Mouse (Mus musculus) limb, embryonic 10.5 days (tissue): ENCODE data around the gene Olfr101. TPM values are rescaled to one million over a fixed set of nuclear protein-coding genes. Genes with fewer than 3 reads are reported as not detected.

ENCODE experiments used
- DNase-seq: peaks from one replicate; pipeline ENCODE4 v3.0.0-alpha.2; 2017; ENCODE audit warnings: low spot score
- H3K27ac ChIP-seq: fragments of 300-500 bp; sonication (generic); 2 replicates; pipeline ENCODE4 v1.5.1; 2016; ENCODE audit warnings: mild to moderate bottlenecking
- H3K27me3 ChIP-seq: fragments of 300-500 bp; sonication (generic); 2 replicates; pipeline ENCODE4 v1.6.1; 2016; ENCODE audit warnings: low read depth, mild to moderate bottlenecking; ENCODE audit not compliant: poor library complexity, severe bottlenecking
- H3K36me3 ChIP-seq: fragments of 300-500 bp; sonication (generic); 2 replicates; pipeline ENCODE4 v1.6.1; 2016; ENCODE audit warnings: mild to moderate bottlenecking, moderate library complexity
- H3K4me1 ChIP-seq: fragments of 300-500 bp; sonication (generic); 2 replicates; pipeline ENCODE4 v1.6.1; 2016
- H3K4me3 ChIP-seq: fragments of 300-500 bp; sonication (generic); 2 replicates; pipeline ENCODE4 v1.5.1; 2016; ENCODE audit warnings: mild to moderate bottlenecking, moderate library complexity
- H3K9me3 ChIP-seq: fragments of 300-500 bp; sonication (generic); replicated peaks from 2 replicates; pipeline ENCODE4 v1.6.1; 2016; ENCODE audit warnings: mild to moderate bottlenecking
- WGBS: fragments of 180-500 bp; shearing (Covaris S2); methylation state at CpG from one replicate; pipeline ENCODE4 v1.1.7; 2016; 5-methylcytosine and 5-hydroxymethylcytosine counted together
- polyA plus RNA-seq: library from polyadenylated mRNA; unstranded; fragments of >200 nt; fragmentation: Nextera tagmentation; extraction: Ambion mirVana; gene quantifications from 2 replicates; pipeline ENCODE4 v1.2.1, GENCODE M21; 2016

Gene Olfr101
- not detected in 2 replicates for polyA plus RNA-seq

DNA sequence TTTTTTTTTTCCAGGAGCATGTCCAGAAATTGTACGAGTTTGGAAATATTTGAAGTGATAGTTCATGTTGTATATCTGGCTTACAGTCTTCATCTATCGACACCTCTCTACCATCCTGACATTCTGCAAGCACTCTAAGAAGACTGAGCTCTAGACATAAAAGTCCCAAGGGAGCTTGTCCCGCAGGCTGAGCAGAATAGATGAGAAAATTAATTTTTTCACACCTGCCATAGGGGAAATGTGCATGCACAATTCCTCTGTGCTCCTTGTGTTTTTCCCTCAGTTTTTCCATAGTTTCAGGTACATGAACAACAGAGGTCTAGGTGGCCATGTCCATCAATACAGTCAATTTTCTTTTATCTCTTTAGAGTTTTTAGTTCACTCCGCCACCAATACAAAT lies at the start of gene Olfr101:
Olfr101 (minus strand) TSS at position 101 of the 400 bp plus-strand sequence.
- H3K36me3 ChIP-seq, result no peaks in the 10 kb centered on the region
- no peak within 1 kb of the TSS for H3K27ac ChIP-seq
- no peaks in the 10 kb centered on the region for H3K4me1 ChIP-seq
- no peak within 1 kb of the TSS for H3K4me3 ChIP-seq
- H3K27me3 ChIP-seq, result no peaks in the 10 kb centered on the region
- WGBS, result 89% methylated on average over 4 of the region's 4 CpGs
- H3K9me3 ChIP-seq, result no peaks in the 10 kb centered on the region
- DNase-seq, result no peak

DNA sequence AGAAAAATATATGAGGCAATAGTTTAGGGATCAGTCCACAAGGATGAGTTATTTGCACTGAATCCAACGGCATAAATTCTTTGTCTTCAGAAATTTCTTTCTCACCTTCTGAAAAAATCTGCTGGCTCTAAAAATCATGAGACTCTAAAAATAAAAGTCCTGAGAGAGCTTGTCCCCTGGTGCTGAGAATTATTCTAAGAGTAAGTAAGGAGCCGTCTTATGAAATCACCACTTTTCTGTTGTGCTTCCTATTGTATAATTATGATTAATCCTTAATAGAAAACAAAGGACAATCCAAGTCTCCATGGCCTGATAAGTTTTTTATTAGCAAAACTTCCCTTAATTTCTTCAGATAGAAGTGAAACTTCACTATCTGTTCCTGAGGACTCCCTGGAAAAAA lies 35.5 kb upstream of the Olfr101 start, which contains the start of gene Olfr103:
Olfr103 (minus strand) TSS at position 101 of the 400 bp plus-strand sequence.
- Histone ChIP-seq H3K4me3 (no peak within 1 kb of the TSS), H3K4me1 (no peaks in the 10 kb centered on the region), H3K27ac (no peak within 1 kb of the TSS), H3K9me3 (no peaks in the 10 kb centered on the region), H3K27me3 (no peaks in the 10 kb centered on the region), H3K36me3 (no peaks in the 10 kb centered on the region)
- no peak for DNase-seq
- 94% methylated on average over 2 of the region's 2 CpGs for WGBS

DNA sequence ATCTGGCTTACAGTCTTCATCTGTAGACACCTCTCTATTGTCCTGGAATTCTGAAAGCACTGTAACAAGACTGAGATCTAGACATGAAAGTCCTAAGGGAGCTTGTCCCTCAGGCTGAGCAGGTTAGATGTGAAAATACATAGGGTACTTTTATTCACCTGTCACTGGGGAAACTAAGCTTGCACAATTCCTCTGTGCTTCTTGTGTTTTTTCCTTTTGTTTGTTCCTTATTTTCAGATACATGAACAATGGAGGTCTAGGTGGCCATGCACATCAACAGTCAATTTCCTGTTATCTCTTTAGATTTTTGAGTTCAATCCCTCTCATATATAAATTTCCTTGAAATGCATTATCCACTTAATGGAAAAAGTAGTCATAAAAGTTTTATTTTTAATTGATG lies 12.8 kb upstream of the Olfr101 start, which contains the start of gene Olfr102:
Olfr102 (minus strand) TSS at position 101 of the 400 bp plus-strand sequence.
- DNase-seq, result no peak
- Histone ChIP-seq H3K27ac (no peak within 1 kb of the TSS), H3K4me3 (no peak within 1 kb of the TSS), H3K27me3 (no peaks in the 10 kb centered on the region), H3K4me1 (no peaks in the 10 kb centered on the region), H3K9me3 (no peaks in the 10 kb centered on the region; the same call in 1 of the 2 replicates), H3K36me3 (no peaks in the 10 kb centered on the region)

DNA sequence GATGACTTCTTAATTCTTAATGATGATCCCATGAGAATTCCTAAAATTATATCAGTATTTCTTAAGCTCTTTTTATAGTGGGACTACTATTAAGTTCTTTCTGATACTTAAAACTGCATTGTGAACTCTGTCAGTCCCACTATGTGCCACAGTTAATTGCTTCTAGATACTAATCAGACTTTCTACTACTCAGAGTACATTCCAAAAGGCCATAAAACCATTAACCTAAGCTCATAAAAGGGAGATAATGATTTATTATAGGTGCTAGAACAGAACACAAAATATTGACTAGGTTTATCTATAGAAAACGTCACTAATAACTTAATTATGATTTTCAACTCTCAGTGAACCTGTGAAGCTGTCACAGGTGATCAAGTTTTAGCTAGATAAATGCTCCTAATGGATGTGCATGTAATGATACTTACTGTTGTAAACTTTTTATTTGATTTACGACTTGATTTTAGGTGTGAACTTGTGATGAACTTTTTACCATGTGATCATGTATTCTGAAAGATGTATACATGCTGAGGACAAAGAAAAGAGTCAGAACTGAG lies 6.1 kb upstream of the Olfr101 start:
- no peaks in the 10 kb centered on the region for H3K9me3 ChIP-seq
- no peak for DNase-seq
- no peaks in the 10 kb centered on the region for H3K27me3 ChIP-seq
- no peak overlapping the region for H3K4me3 ChIP-seq
- no peaks in the 10 kb centered on the region for H3K36me3 ChIP-seq
- no peak overlapping the region for H3K27ac ChIP-seq
- WGBS, result 48% methylated on average over 2 of the region's 2 CpGs
- H3K4me1 ChIP-seq, result no peaks in the 10 kb centered on the region

DNA sequence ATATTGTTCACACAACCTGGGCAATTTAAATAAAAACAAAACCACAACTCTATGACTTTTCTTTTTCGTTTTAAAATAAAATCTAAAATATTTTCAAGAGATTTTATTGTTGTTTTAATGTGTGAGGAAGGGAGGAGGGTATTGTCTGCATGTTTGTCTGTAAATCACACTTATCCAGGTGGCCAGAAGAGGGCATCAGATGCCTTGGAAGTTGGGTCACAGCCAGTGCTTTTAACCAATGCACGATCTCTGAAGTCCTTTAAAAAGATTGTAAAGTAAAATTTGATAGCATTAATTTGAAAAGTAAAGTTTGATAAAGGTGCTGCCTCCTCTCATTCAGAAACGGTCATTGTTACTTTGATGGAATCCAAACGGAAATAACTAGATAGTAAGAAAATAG lies 4.4 kb upstream of the Olfr101 start:
- H3K4me3 ChIP-seq, result no peak overlapping the region
- WGBS, result 46% methylated on average over 4 of the region's 4 CpGs
- DNase-seq, result no peak

DNA sequence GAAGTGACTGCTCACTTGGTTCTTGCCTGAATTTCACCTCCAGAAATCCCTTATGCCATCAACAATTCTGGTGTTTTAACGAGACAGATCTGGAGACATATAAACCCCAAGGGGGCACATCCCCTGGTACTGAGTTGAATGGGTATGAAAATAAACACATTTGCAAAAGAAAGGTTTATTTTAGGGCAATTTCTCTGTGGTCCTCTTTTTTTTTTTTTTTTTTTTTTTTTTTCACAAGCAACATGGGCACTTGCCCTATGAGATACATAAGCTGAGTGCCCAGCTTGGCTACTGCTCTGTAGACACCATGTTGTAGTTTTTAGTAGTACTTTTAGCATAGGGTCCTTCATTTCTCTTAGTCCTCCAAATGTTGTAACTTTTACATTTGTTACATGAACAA lies 20.8 kb downstream of the Olfr101 start, which contains the start of gene Olfr99:
Olfr99 (minus strand) TSS at position 101 of the 400 bp plus-strand sequence.
- WGBS, result 88% methylated on average over 1 of the region's 1 CpGs
- DNase-seq, result no peak
- no peaks in the 10 kb centered on the region for H3K27me3 ChIP-seq
- H3K9me3 ChIP-seq, result no peaks in the 10 kb centered on the region
- no peak within 1 kb of the TSS for H3K4me3 ChIP-seq
- H3K36me3 ChIP-seq, result no peaks in the 10 kb centered on the region
- no peak within 1 kb of the TSS for H3K27ac ChIP-seq
- no peaks in the 10 kb centered on the region for H3K4me1 ChIP-seq

More for the DNA sequence above, 4.4 kb upstream of the Olfr101 start:
- H3K27me3 ChIP-seq, result no peaks in the 10 kb centered on the region
- H3K36me3 ChIP-seq, result no peaks in the 10 kb centered on the region
- no peaks in the 10 kb centered on the region for H3K4me1 ChIP-seq
- H3K27ac ChIP-seq, result no peak overlapping the region
- no peaks in the 10 kb centered on the region for H3K9me3 ChIP-seq

DNA sequence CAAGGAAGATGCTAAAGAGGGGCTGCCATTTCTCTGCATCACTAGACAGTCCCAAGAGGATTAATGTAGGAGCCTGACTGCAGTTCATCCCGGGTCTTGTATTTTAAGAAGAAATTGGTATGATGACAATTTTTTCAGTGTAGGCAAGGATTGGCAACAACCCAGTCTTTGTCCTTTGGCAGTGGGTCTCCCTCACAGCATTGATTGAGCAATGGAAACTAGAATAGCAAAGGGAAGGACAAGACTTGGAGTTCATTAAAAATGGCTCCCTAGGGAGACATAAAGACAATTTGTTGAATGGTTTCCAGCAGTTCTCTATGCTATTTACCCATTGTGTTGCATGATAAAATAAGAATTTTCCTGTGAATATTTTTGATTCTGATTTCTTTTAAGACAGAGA lies 23.8 kb downstream of the Olfr101 start:
- no peak overlapping the region for H3K27ac ChIP-seq
- H3K9me3 ChIP-seq, result no peaks in the 10 kb centered on the region
- no peaks in the 10 kb centered on the region for H3K36me3 ChIP-seq
- no peaks in the 10 kb centered on the region for H3K4me1 ChIP-seq
- no peak for DNase-seq
- no peaks in the 10 kb centered on the region for H3K27me3 ChIP-seq
- 87% methylated on average over 1 of the region's 1 CpGs for WGBS
- H3K4me3 ChIP-seq, result no peak overlapping the region

DNA sequence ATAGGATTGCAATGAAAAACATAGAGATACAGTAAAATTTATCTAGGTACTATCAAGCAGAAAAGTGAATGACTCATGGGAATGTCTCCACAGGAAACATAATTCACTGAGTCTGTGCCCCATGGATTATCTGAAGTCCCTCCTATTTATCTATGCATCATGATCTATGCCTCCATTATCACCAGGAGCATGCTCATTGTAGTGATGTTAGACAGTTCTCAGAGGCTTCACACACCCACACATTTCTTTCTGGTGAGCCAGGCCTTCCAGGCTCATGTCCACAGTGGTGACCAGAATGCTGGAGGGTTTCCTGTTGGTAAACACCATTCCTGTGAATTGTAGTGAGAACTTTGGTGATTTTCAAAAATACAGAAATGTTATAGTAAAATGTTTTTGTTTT lies 27.5 kb downstream of the Olfr101 start:
- H3K4me3 ChIP-seq, result no peak overlapping the region
- H3K36me3 ChIP-seq, result no peaks in the 10 kb centered on the region
- no peak for DNase-seq
- H3K27me3 ChIP-seq, result no peaks in the 10 kb centered on the region
- H3K4me1 ChIP-seq, result no peaks in the 10 kb centered on the region
- no peaks in the 10 kb centered on the region for H3K9me3 ChIP-seq
- no peak overlapping the region for H3K27ac ChIP-seq

DNA sequence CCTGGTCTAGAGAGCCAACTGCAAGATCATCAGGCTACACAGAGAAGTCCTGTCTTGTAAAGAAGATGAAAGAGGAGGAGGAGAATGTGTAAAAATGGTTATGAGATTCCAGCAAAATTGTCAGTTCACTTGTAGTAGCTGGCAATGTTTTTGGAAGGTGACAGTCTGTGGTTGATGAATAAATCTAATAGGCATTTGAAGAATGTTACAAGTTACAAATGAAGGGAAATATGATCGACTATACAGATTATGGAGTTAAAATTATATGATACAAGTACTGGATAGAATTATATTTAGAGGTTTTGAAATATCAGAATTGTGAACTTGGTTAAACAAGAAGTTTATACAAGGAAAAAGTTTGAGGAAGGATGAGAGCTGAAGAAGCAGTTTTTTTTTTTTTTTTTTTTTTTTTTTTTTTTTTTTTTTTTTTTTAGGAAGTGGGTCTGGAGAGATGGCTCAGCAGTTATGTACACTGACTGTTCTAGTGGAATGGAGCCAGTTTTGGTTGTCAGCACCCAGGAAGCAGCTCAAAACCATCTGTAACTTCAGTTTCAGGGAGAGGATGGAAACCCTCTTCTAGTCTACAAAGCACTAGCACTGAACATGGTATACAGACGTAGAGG lies 28.4 kb downstream of the Olfr101 start:
- no peaks in the 10 kb centered on the region for H3K4me1 ChIP-seq

DNA sequence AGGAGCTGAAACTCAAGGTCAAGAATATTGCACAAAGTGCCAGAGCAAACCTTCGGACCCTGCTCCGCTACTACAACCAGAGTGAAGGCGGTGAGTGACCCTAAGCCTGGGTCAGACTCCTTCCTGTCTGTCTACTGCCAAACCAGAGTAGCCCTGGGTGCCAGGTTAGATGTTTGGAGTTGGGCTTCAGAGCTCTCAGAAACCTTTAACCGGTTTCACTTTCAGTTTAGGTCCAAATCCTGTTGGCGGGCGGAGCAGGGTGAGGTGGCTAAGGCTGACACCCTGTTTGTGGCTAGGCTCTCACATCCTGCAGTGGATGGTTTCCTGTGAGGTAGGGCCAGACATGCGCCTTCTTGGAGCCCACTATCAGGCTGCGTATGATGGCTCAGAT lies 33.4 kb downstream of the Olfr101 start:
- WGBS, result 59% methylated on average over 8 of the region's 8 CpGs

More for the DNA sequence above, 28.4 kb downstream of the Olfr101 start:
- Histone ChIP-seq H3K36me3 (no peaks in the 10 kb centered on the region), H3K9me3 (no peaks in the 10 kb centered on the region), H3K4me3 (no peak overlapping the region), H3K27ac (no peak overlapping the region), H3K27me3 (peaks cover 7% of the 10 kb centered on the region)
- no peak for DNase-seq
- 87% methylated on average over 2 of the region's 2 CpGs for WGBS

DNA sequence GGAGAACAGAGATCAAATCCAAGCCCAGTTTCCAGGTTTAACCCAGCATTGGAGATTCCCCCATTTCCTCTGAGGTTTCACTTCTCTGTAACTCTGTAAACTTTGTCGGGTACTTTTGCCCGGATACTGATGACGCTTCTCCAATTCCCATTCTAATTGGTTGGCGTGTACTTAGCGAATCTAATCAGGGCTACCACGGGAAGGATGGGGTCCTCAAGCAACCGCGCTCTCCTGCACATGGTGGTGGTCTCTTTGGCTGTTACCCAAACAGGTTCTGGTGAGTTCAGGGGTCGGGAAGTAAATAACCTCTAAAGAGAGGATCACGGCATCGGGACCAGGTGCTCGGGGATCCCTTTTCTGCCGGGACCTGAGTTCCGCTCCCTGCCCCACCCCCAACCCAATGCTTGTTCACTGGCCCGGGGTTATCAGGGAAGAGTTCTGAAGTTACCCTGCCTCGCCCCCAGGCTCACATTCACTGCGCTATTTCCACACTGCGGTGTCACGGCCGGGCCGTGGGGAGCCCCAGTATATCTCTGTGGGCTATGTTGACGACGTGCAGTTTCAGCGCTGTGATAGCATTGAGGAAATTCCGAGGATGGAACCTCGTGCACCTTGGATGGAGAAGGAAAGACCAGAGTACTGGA lies 33.9 kb downstream of the Olfr101 start, which contains the start of gene H2-M3:
H2-M3 (plus strand) TSS at position 163 of the 644 bp plus-strand sequence.
- Histone ChIP-seq H3K27me3 (peaks cover 12% of the 10 kb centered on the region), H3K4me1 (0 out of 2 replicates have a peak, but pooled peaks cover 2% of the 10 kb centered on the region), H3K27ac (peak within 1 kb of the TSS; percentile 30; the same call in 1 of the 2 replicates), H3K9me3 (no peaks in the 10 kb centered on the region), H3K36me3 (no peaks in the 10 kb centered on the region), H3K4me3 (peak within 1 kb of the TSS; percentile 59)
- WGBS, result 4% methylated on average over 26 of the region's 26 CpGs
- peak; percentile 82 for DNase-seq

More for the DNA sequence above, 33.4 kb downstream of the Olfr101 start:
- Histone ChIP-seq H3K4me1 (0 out of 2 replicates have a peak, but pooled peaks cover 2% of the 10 kb centered on the region), H3K27ac (no peak overlapping the region), H3K9me3 (no peaks in the 10 kb centered on the region), H3K36me3 (no peaks in the 10 kb centered on the region), H3K27me3 (peaks cover 12% of the 10 kb centered on the region), H3K4me3 (peak overlapping the region; percentile 59)
- DNase-seq, result no peak

DNA sequence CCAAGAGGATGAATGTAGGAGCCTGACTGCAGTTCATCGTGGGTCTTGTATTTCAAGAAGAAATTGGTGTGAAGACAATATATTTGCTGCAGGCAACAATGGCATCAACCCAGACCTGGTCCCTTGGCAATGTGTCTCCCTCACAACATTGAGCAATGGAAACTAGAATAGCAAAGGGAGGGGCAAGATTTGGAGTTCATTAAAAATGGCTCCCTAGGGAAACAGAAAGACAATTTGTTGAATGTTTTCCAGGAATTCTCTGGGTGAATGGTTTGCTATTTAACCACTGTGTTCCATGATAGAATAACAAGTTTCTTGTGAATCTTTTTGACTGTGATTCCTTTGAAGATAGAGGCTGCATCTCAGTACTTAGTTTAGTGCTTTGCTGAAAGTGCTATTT lies 40.5 kb downstream of the Olfr101 start, which contains the start of gene Olfr98:
Olfr98 (minus strand) TSS at position 124 of the 400 bp plus-strand sequence.
- 85% methylated on average over 1 of the region's 1 CpGs for WGBS
- Histone ChIP-seq H3K27me3 (no peaks in the 10 kb centered on the region), H3K4me1 (no peaks in the 10 kb centered on the region), H3K27ac (no peak within 1 kb of the TSS), H3K36me3 (no peaks in the 10 kb centered on the region), H3K9me3 (no peaks in the 10 kb centered on the region), H3K4me3 (no peak within 1 kb of the TSS)
- DNase-seq, result no peak

DNA sequence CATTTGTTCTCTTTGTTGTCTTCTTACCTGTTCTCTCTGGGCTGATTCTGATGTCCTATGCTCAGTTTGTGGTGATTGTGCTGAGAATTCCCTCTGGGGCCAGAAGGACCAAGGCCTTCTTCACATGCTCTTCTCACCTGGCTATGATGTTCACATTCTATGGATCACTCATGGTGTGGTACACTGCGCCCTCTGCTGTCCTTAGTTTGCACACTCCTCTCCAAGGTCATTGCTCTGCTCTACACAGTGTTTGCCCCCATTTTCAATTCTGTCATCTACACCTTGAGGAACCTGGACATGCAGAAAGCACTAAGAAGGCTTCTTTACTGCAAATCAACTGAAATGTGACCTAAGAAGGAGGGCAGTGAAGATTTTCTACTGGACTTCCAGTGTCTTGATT lies 53.6 kb downstream of the Olfr101 start:
- 11% methylated on average over 1 of the region's 1 CpGs for WGBS
- Histone ChIP-seq H3K36me3 (no peaks in the 10 kb centered on the region), H3K4me3 (no peak overlapping the region), H3K27me3 (no peaks in the 10 kb centered on the region), H3K4me1 (no peaks in the 10 kb centered on the region), H3K9me3 (no peaks in the 10 kb centered on the region), H3K27ac (no peak overlapping the region)
- no peak for DNase-seq
